Mouse (Mus musculus) G1E (cell line): ENCODE measurements around the gene Ipo13.

Experiments used
- CTCF ChIP-seq: IDR thresholded peaks from 2 replicates; pipeline ENCODE4 v1.5.1; 2012; ENCODE audit warnings: low read depth, low read length, inconsistent platforms, mixed read lengths
- POLR2AphosphoS5 ChIP-seq: IDR thresholded peaks from 2 replicates; pipeline ENCODE4 v1.6.1; 2012; ENCODE audit warnings: low read depth, low read length, inconsistent platforms; ENCODE audit not compliant: insufficient replicate concordance
- TAL1 ChIP-seq: conservative IDR thresholded peaks from 2 replicates; pipeline ENCODE4 v1.6.1; 2012; ENCODE audit warnings: low read depth, low read length, inconsistent platforms, mixed read lengths

DNA sequence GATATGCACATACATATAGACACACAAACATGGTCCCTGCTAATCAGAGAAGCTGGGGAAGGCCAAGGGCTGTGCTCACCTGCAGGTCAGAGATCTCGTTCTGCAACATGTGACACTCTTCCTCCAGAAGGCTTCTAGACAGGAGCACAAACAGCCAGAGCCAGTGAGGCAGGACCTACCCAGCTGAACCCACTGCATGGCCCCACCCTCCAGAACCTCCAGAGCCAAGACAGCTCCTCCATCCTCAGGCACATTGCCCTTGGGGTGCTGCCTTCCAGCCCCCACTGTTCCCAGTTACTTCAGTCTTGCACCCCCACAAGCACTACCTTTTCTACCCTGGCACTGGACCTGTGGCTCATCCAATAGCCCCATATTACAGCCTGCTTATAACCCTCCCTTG lies 44.4 kb downstream of the Ipo13 start:
- no peak for TF ChIP-seq CTCF
- TF ChIP-seq POLR2AphosphoS5: no peak
- no peak for TF ChIP-seq TAL1
